Mouse (Mus musculus) neutrophil, adult 5-6 weeks (primary cell): ENCODE results near the gene Gm29106. TPM values are rescaled to one million over a fixed set of nuclear protein-coding genes. Genes with fewer than 3 reads are reported as not detected.
"Not testable (repeated sequence)": the region's sequence is repeated elsewhere in the genome, so short reads cannot be mapped to it uniquely, and the experiment has no call there.

Experiments used
- ATAC-seq: fragments of 151-379, 151-347 bp; 2 replicates; pipeline ENCODE4 v1.8.0; 2017; ENCODE audit warnings: mild to moderate bottlenecking, moderate TSS enrichment; ENCODE audit not compliant: insufficient number of reproducible peaks, poor library complexity, low FRiP score, severe bottlenecking; ENCODE audit errors: extremely low read depth
- total RNA-seq: library from RNA; stranded (forward); fragments of 200-1000 nt; gene quantifications from 2 replicates; pipeline ENCODE4 v1.2.3, GENCODE M21; 2017

Gene Gm29106
- total RNA-seq = not detected in 2 replicates

DNA sequence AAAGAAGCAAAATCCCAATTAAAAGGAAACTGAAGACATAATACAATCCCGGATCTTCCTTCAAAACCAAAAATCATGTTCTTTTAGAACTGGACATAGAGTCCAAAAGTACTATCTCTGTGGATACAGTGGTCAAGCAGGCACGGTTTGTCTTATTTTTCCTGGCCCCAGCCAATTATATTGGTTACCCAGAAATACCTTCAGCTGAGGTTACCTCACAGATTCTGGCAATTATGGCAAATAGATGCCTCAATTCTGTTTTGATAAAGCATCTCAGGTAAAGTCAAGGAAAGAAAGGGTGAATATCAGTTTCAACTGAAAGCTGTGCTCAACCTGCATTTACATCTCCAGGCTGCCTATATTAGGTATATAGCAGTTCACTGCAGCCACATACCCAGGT lies at the start of gene Gm29106:
TSS of gene Gm29106 (plus strand) at position 301 of the 400 bp plus-strand sequence.
- ATAC-seq = not testable (repeated sequence)

DNA sequence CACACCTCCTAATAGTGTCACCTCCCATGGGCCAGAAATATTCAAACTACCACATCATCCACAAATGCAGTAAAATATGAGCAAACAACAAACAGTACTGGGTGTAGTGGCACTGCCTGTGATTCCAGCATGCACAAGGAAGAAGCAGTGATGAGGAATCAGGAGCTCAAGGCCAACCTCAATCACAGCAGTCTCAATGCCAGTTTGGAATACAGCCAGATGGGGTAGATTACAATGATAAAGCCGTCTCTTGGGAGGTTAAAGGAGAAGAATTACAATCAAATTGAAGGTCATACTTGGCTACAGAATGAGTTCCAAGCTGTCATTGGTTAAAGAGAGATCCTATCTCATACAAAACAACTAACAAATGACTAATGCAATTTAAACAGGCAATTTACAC lies 52.2 kb downstream of the Gm29106 start:
- ATAC-seq = no peak

DNA sequence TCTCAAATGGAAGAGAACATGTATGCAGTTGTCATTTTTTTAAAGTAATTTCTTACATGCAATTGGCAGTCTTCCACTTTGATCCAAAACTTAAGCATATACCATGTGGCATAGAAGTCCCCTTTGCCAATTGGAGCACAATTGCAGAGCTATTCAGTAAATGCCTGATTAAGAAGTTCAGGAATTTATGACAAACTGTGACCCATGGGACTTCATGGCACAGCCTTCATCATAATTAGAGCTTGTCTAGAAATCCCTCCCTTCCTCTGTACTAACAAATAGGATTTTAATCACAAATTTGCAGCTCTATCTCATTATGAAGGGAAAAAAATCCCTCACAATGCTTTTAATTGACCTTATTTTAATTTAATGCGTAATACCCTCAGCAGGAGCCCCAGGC lies 59.7 kb downstream of the Gm29106 start:
- ATAC-seq = no peak

Other genes with a start within 250 kb of the Gm29106 start
- not detected in 2 replicates for gene Gm28168, start 248.5 kb upstream of the Gm29106 start, total RNA-seq
- gene Gm7145, start 210.6 kb upstream of the Gm29106 start, total RNA-seq = not detected in 2 replicates
- 42.1 and 45.4 TPM in 2 replicates for gene Tsn, start 135.2 kb downstream of the Gm29106 start, total RNA-seq
- gene Nifk, start 145.3 kb downstream of the Gm29106 start, total RNA-seq = 26.3 and 30.1 TPM in 2 replicates
- 80.9 and 83.0 TPM in 2 replicates for gene Clasp1, start 212.5 kb downstream of the Gm29106 start, total RNA-seq